Mouse (Mus musculus): ENCODE results near the gene Olfr815. TPM values are rescaled to one million over a fixed set of nuclear protein-coding genes. Genes with fewer than 3 reads are reported as not detected.
"Not testable (repeated sequence)": the region's sequence is repeated elsewhere in the genome, so short reads cannot be mapped to it uniquely, and the experiment has no call there.

Gene Olfr815
- not detected for total RNA-seq (2021)

DNA sequence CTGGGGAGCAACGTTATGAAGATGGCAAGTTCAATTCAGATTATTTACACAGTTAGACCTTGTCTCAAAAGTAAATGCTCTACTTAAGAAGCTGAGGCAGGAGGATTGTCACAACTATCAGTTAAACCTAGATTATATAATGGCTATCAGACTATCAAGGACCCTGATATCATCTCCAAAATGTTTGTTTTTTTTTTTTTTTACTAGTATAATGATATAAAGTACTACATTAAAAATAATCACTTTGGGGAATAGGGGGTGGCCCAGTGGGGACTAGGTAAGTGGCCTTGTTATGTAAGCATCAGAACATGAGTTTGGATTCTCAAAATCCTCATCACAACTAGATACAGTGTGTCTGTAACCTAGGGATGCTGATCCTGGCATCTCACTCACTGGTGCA lies at the start of gene Olfr815:
Olfr815 (minus strand) TSS at position 101 of the 400 bp plus-strand sequence.
- DNase-seq (ENCODE audit: low spot score in 2 of 2); intact Hi-C loops (cut with DNase I): not testable (repeated sequence)

DNA sequence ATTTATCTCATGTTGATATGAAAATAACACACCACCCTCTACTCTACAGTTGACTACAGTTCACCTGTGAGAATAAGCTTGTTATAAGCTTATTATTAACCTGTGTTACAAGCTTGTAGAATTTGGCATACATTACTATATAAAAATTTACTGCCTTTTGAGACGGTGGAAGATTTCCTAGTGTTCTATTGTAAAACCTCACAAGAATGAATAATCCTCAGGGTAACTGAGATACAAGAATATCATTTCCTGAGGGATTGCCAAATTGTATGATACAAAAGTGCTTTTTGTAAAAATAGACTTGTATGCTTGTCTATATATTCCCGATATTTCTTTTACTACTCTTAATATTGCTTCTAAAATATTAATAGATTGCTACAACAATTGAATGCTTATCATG lies 43.3 kb upstream of the Olfr815 start, which contains the start of gene Olfr818:
Olfr818 (minus strand) TSS at position 101 of the 400 bp plus-strand sequence.
- intact Hi-C loops (cut with DNase I): no loop called here
- DNase-seq (ENCODE audit: low spot score in 2 of 2): no peak

GRCm38 (mm10) chr10:129915497-129915896 lies 9.8 kb upstream of the Olfr815 start, which contains the start of gene Olfr816:
TSS of gene Olfr816 (minus strand) at chr10:129915597.
- intact Hi-C loops (cut with DNase I): no loop called here
- DNase-seq (ENCODE audit: low spot score in 2 of 2): no peak

DNA sequence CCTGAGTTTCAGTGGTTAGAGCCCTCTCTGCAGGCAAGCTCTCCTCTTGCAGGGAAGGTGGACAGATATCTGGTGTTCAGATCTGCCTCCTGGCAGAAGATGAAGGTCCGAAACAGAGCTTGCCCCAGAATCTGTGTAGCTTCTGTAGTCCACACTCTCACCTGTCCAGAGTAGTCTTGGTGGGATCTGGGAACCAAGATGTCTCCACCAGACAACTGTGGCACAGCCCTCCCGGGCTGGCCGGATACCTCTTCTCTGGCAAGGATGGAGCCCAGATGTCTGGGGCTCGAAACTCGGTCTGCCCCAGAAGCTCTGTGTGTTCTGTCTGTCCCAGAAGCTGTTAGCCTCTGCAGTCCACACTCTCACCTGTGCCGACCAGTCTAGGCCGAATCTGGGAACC lies 19.7 kb downstream of the Olfr815 start:
- DNase-seq (ENCODE audit: low spot score in 2 of 2): no peak
- intact Hi-C loops (cut with DNase I): no loop called here

GRCm38 (mm10) chr10:129885496-129885895 lies 20.2 kb downstream of the Olfr815 start:
- DNase-seq (ENCODE audit: low spot score in 2 of 2); intact Hi-C loops (cut with DNase I): not testable (repeated sequence)

DNA sequence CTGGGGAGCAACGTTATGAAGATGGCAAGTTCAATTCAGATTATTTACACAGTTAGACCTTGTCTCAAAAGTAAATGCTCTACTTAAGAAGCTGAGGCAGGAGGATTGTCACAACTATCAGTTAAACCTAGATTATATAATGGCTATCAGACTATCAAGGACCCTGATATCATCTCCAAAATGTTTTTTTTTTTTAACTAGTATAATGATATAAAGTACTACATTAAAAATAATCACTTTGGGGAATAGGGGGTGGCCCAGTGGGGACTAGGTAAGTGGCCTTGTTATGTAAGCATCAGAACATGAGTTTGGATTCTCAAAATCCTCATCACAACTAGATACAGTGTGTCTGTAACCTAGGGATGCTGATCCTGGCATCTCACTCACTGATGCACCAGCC lies 25.9 kb downstream of the Olfr815 start, which contains the start of gene Olfr814:
Olfr814 (minus strand) TSS at position 101 of the 400 bp plus-strand sequence.
- DNase-seq (ENCODE audit: low spot score in 2 of 2); intact Hi-C loops (cut with DNase I): not testable (repeated sequence)

GRCm38 (mm10) chr10:129855067-129855466 lies 50.6 kb downstream of the Olfr815 start, which contains the start of gene Olfr813:
TSS of gene Olfr813 (plus strand) at chr10:129855367.
- no peak for DNase-seq (ENCODE audit: low spot score in 2 of 2)
- intact Hi-C loops (cut with DNase I): no loop called here

Other genes with a start within 250 kb of the Olfr815 start
- gene Olfr800, start 248.2 kb downstream of the Olfr815 start, total RNA-seq (2021): not detected
- gene Olfr801, start 232.0 kb downstream of the Olfr815 start, total RNA-seq (2021): not detected
- under 1 TPM; 0.07 to 0.15 TPM for gene Olfr802, start 217.7 kb downstream of the Olfr815 start, total RNA-seq (2021)
- gene Olfr803, start 211.6 kb downstream of the Olfr815 start, total RNA-seq (2021): not detected
- gene Olfr804, start 202.7 kb downstream of the Olfr815 start, total RNA-seq (2021): not detected
- gene Olfr805, start 176.5 kb downstream of the Olfr815 start, total RNA-seq (2021): not detected
- not detected for gene Olfr806, start 163.9 kb downstream of the Olfr815 start, total RNA-seq (2021)
- gene Olfr807, start 148.1 kb downstream of the Olfr815 start, total RNA-seq (2021): not detected
- gene Olfr808, start 140.4 kb downstream of the Olfr815 start, total RNA-seq (2021): not detected
- gene Olfr809, start 131.2 kb downstream of the Olfr815 start, total RNA-seq (2021): not detected
- not detected for gene Olfr810, start 111.0 kb downstream of the Olfr815 start, total RNA-seq (2021)
- gene Olfr811, start 101.5 kb downstream of the Olfr815 start, total RNA-seq (2021): not detected
- not detected for gene Olfr812, start 59.8 kb downstream of the Olfr815 start, total RNA-seq (2021)
- not detected for gene Olfr813, start 50.5 kb downstream of the Olfr815 start, total RNA-seq (2021)
- not detected for gene Olfr814, start 26.0 kb downstream of the Olfr815 start, total RNA-seq (2021)
- gene Olfr816, start 9.7 kb upstream of the Olfr815 start, total RNA-seq (2021): not detected
- gene Olfr818, start 43.2 kb upstream of the Olfr815 start, total RNA-seq (2021): not detected
- not detected for gene Olfr819, start 61.4 kb upstream of the Olfr815 start, total RNA-seq (2021)
- gene Olfr247, start 70.3 kb upstream of the Olfr815 start, total RNA-seq (2021): not detected
- not detected for gene Gm10310, start 79.2 kb upstream of the Olfr815 start, total RNA-seq (2021)
- gene Olfr820, start 106.8 kb upstream of the Olfr815 start, total RNA-seq (2021): not detected
- not detected for gene Olfr821, start 124.5 kb upstream of the Olfr815 start, total RNA-seq (2021)
- not detected for gene Olfr822, start 165.3 kb upstream of the Olfr815 start, total RNA-seq (2021)
- not detected for gene Olfr823, start 209.5 kb upstream of the Olfr815 start, total RNA-seq (2021)
- not detected for gene Olfr824, start 224.1 kb upstream of the Olfr815 start, total RNA-seq (2021)

Measured in left cerebral cortex, postnatal 36 days (tissue).